Mouse (Mus musculus) MEL (cell line): ENCODE measurements at regions not wholly inside any gene's neighbourhood (a gene's known extent, or its start where the extent isn't known, plus 50 kb on each side); places are given as distances from the start of the nearest gene placed in this dataset.

Source experiments
- DNase-seq: peaks from one replicate; pipeline ENCODE4 v3.0.0; 2011; ENCODE audit warnings: low read depth, low spot score
- H3K27ac ChIP-seq: 2 replicates; pipeline ENCODE4 v1.5.1; 2012; ENCODE audit warnings: low read depth, mild to moderate bottlenecking, control low read depth, low read length, moderate library complexity; ENCODE audit not compliant: control insufficient read depth
- H3K27me3 ChIP-seq, 2 experiments: fragments of 150-350 bp in 1 of 2; sonication (generic) in 1 of 2; 2 replicates each; pipeline ENCODE4 v1.6.1; 2012; ENCODE audit warnings: low read length in 2 of 2, mild to moderate bottlenecking in 2 of 2, improper control_type of control experiment in 1 of 2, moderate library complexity in 1 of 2; ENCODE audit not compliant: insufficient read depth in 2 of 2, control insufficient read depth in 1 of 2
- H3K36me3 ChIP-seq, 2 experiments: 2 replicates each; pipeline ENCODE4 v1.6.1; 2012 to 2014; ENCODE audit warnings: low read length in 2 of 2, improper control_type of control experiment in 1 of 2, inconsistent platforms in 1 of 2, mild to moderate bottlenecking in 1 of 2; ENCODE audit not compliant: insufficient read depth in 2 of 2, control insufficient read depth in 1 of 2
- H3K4me1 ChIP-seq, 2 experiments: fragments of 150-350 bp in 1 of 2; sonication (generic) in 1 of 2; 2 replicates each; pipeline ENCODE4 v1.6.1; 2012; ENCODE audit warnings: low read length in 2 of 2, improper control_type of control experiment in 1 of 2, mild to moderate bottlenecking in 1 of 2; ENCODE audit not compliant: insufficient read depth in 2 of 2, control insufficient read depth in 1 of 2
- H3K4me3 ChIP-seq, 2 experiments: fragments of 150-350 bp in 1 of 2; sonication (generic) in 1 of 2; 2 replicates each; pipeline ENCODE4 v1.5.1; 2012; ENCODE audit warnings: low read depth in 2 of 2, low read length in 2 of 2, mild to moderate bottlenecking in 2 of 2, moderate library complexity in 2 of 2, control low read depth in 1 of 2, improper control_type of control experiment in 1 of 2; ENCODE audit not compliant: control insufficient read depth in 1 of 2, insufficient read depth in 1 of 2
- H3K79me2 ChIP-seq: 2 replicates; pipeline ENCODE4 v1.6.1; 2012; ENCODE audit warnings: mild to moderate bottlenecking, low read length, moderate library complexity; ENCODE audit not compliant: control insufficient read depth, poor library complexity, insufficient read depth
- H3K9ac ChIP-seq: 2 replicates; pipeline ENCODE4 v1.6.1; 2012; ENCODE audit warnings: low read depth, mild to moderate bottlenecking, control low read depth, low read length, moderate library complexity; ENCODE audit not compliant: control insufficient read depth, poor library complexity, severe bottlenecking
- H3K9me3 ChIP-seq: fragments of 150-350 bp; sonication (generic); replicated peaks from 2 replicates; pipeline ENCODE4 v1.6.1; 2012; ENCODE audit warnings: mild to moderate bottlenecking, low read length, improper control_type of control experiment, moderate library complexity; ENCODE audit not compliant: insufficient read depth
- CHD2 ChIP-seq: IDR thresholded peaks from 2 replicates; pipeline ENCODE4 v1.6.1; 2011; ENCODE audit warnings: low read length, improper control_type of control experiment
- CTCF ChIP-seq, 3 experiments: IDR thresholded peaks in 2 of 3; conservative IDR thresholded peaks in 1 of 3; 2 replicates each; pipeline ENCODE4 v1.5.1; 2011 to 2012; ENCODE audit warnings: low read length in 3 of 3, low read depth in 2 of 3, mild to moderate bottlenecking in 2 of 3, improper control_type of control experiment in 1 of 3, inconsistent platforms in 1 of 3, mixed read lengths in 1 of 3, moderate library complexity in 1 of 3; ENCODE audit not compliant: control insufficient read depth in 1 of 3, insufficient read depth in 1 of 3, poor library complexity in 1 of 3, severe bottlenecking in 1 of 3
- EP300 ChIP-seq, 2 experiments: IDR thresholded peaks; 2 replicates each; pipeline ENCODE4 v1.6.1; 2011; ENCODE audit warnings: improper control_type of control experiment in 2 of 2, low read length in 2 of 2, low read depth in 1 of 2, mild to moderate bottlenecking in 1 of 2
- ETS1 ChIP-seq: IDR thresholded peaks from 2 replicates; pipeline ENCODE4 v1.6.1; 2012; ENCODE audit warnings: low read depth, mild to moderate bottlenecking, inconsistent platforms, low read length, improper control_type of control experiment, moderate library complexity
- GATA1 ChIP-seq: IDR thresholded peaks from 2 replicates; pipeline ENCODE4 v1.6.1; 2011; ENCODE audit warnings: low read depth, low read length, improper control_type of control experiment
- JUND ChIP-seq: IDR thresholded peaks from 2 replicates; pipeline ENCODE4 v1.6.1; 2011; ENCODE audit warnings: low read depth, mild to moderate bottlenecking, improper control_type of control experiment, low read length
- MAFK ChIP-seq: IDR thresholded peaks from 2 replicates; pipeline ENCODE4 v1.6.1; 2011; ENCODE audit warnings: low read depth, mild to moderate bottlenecking, low read length, improper control_type of control experiment, borderline replicate concordance
- MAZ ChIP-seq: IDR thresholded peaks from 2 replicates; pipeline ENCODE4 v1.6.1; 2012; ENCODE audit warnings: low read depth, mild to moderate bottlenecking, inconsistent platforms, low read length, improper control_type of control experiment
- MEF2A ChIP-seq: IDR thresholded peaks from 2 replicates; pipeline ENCODE4 v1.6.1; 2014; ENCODE audit warnings: low read depth, mild to moderate bottlenecking, inconsistent platforms, low read length, improper control_type of control experiment; ENCODE audit not compliant: poor library complexity, insufficient replicate concordance, severe bottlenecking; ENCODE audit errors: extremely low read depth
- MXI1 ChIP-seq: IDR thresholded peaks from 2 replicates; pipeline ENCODE4 v1.6.1; 2011; ENCODE audit warnings: mild to moderate bottlenecking, low read depth, low read length, improper control_type of control experiment
- NRF1 ChIP-seq: IDR thresholded peaks from 2 replicates; pipeline ENCODE4 v1.6.1; 2014; ENCODE audit warnings: low read depth, mild to moderate bottlenecking, inconsistent platforms, low read length, improper control_type of control experiment, moderate library complexity; ENCODE audit not compliant: poor library complexity, insufficient read depth, severe bottlenecking
- POLR2A ChIP-seq, 2 experiments: IDR thresholded peaks; 2 replicates each; pipeline ENCODE4 v1.6.1; 2011 to 2012; ENCODE audit warnings: low read length in 2 of 2, mild to moderate bottlenecking in 2 of 2, control low read depth in 1 of 2, improper control_type of control experiment in 1 of 2, low read depth in 1 of 2, moderate library complexity in 1 of 2; ENCODE audit not compliant: control insufficient read depth in 1 of 2, insufficient read depth in 1 of 2, poor library complexity in 1 of 2
- POLR2AphosphoS2 ChIP-seq: IDR thresholded peaks from 2 replicates; pipeline ENCODE4 v1.6.1; 2011; ENCODE audit warnings: low read length, improper control_type of control experiment
- RCOR1 ChIP-seq: IDR thresholded peaks from 2 replicates; pipeline ENCODE4 v1.6.1; 2012; ENCODE audit warnings: low read depth, mild to moderate bottlenecking, inconsistent platforms, low read length, improper control_type of control experiment
- SIN3A ChIP-seq: IDR thresholded peaks from 2 replicates; pipeline ENCODE4 v1.6.1; 2012; ENCODE audit warnings: low read length, improper control_type of control experiment, inconsistent platforms
- SMC3 ChIP-seq: IDR thresholded peaks from 2 replicates; pipeline ENCODE4 v1.6.1; 2011; ENCODE audit warnings: low read depth, low read length, improper control_type of control experiment
- TBP ChIP-seq: IDR thresholded peaks from 2 replicates; pipeline ENCODE4 v1.8.0; 2011; ENCODE audit warnings: low read depth, low read length, improper control_type of control experiment
- TCF12 ChIP-seq: IDR thresholded peaks from 2 replicates; pipeline ENCODE4 v1.6.1; 2014; ENCODE audit warnings: low read depth, mild to moderate bottlenecking, inconsistent platforms, low read length, improper control_type of control experiment, moderate library complexity
- UBTF ChIP-seq: IDR thresholded peaks from 2 replicates; pipeline ENCODE4 v1.6.1; 2012; ENCODE audit warnings: low read depth, mild to moderate bottlenecking, inconsistent platforms, low read length, improper control_type of control experiment, moderate library complexity, borderline replicate concordance; ENCODE audit not compliant: insufficient read depth
- USF1 ChIP-seq: IDR thresholded peaks from 2 replicates; pipeline ENCODE4 v1.6.1; 2014; ENCODE audit warnings: low read depth, mild to moderate bottlenecking, inconsistent platforms, low read length, improper control_type of control experiment, moderate library complexity
- ZKSCAN1 ChIP-seq: IDR thresholded peaks from 2 replicates; pipeline ENCODE4 v1.6.1; 2012; ENCODE audit warnings: low read depth, mild to moderate bottlenecking, inconsistent platforms, low read length, improper control_type of control experiment, moderate library complexity
- ZNF384 ChIP-seq: IDR thresholded peaks from 2 replicates; pipeline ENCODE4 v1.6.1; 2012; ENCODE audit warnings: low read depth, mild to moderate bottlenecking, inconsistent platforms, low read length, improper control_type of control experiment

GRCm38 (mm10) chr12:6097295-6097694 is 721.8 kb upstream of the Klhl29 start:
- no peak overlapping the region for H3K27ac ChIP-seq
- H3K9me3 ChIP-seq = no peaks in the 10 kb centered on the region
- DNase-seq = no peak
- H3K9ac ChIP-seq = no peak overlapping the region
- TF ChIP-seq MXI1 (no peak), UBTF (no peak), MEF2A (no peak), POLR2AphosphoS2 (no peak), USF1 (no peak), SMC3 (no peak), CHD2 (no peak)
- no peaks in the 10 kb centered on the region for H3K36me3 ChIP-seq
- H3K4me3 ChIP-seq = no peak overlapping the region
- no peaks in the 10 kb centered on the region for H3K79me2 ChIP-seq
- no peaks in the 10 kb centered on the region for H3K27me3 ChIP-seq
- H3K4me1 ChIP-seq = no peaks in the 10 kb centered on the region

GRCm38 (mm10) chr12:6087627-6088350 is 712.3 kb upstream of the Klhl29 start:
- DNase-seq = no peak
- TF ChIP-seq SIN3A (no peak), TBP (no peak), CTCF (IDR thresholded peaks at IDR 0.05 in 2 of 3, conservative IDR thresholded peaks at IDR 0.05 in 1 of 3; ENCODE audit: control insufficient read depth in 1 of 3, insufficient read depth in 1 of 3, low read depth in 2 of 3, low read length in 3 of 3, poor library complexity in 1 of 3, severe bottlenecking in 1 of 3) (no peak), GATA1 (no peak), JUND (no peak), TCF12 (no peak), MAFK (no peak), NRF1 (no peak), SMC3 (no peak), ZKSCAN1 (no peak), ZNF384 (no peak), ETS1 (no peak), MXI1 (no peak), POLR2A (IDR thresholded peaks at IDR 0.05; ENCODE audit: control insufficient read depth in 1 of 2, insufficient read depth in 1 of 2, low read depth in 1 of 2, low read length in 2 of 2, poor library complexity in 1 of 2) (no peak), EP300 (IDR thresholded peaks at IDR 0.05; ENCODE audit: low read depth in 1 of 2, low read length in 2 of 2) (no peak), MAZ (no peak), RCOR1 (no peak), POLR2AphosphoS2 (no peak)
- no peaks in the 10 kb centered on the region for H3K79me2 ChIP-seq
- no peak overlapping the region for H3K27ac ChIP-seq
- H3K9me3 ChIP-seq = no peaks in the 10 kb centered on the region
- no peaks in the 10 kb centered on the region for H3K4me1 ChIP-seq
- H3K9ac ChIP-seq = no peak overlapping the region
- H3K27me3 ChIP-seq = no peaks in the 10 kb centered on the region
- H3K4me3 ChIP-seq = no peak overlapping the region
- no peaks in the 10 kb centered on the region for H3K36me3 ChIP-seq
